In genomic region chr17:5365992-5366398, GRCm38 (mm10) we compare ENCODE assay signal across 22 mouse cellular contexts. TPM values are rescaled to one million over a fixed set of nuclear protein-coding genes. Genes with fewer than 3 reads are reported as not detected.
A peak's percentile ranks its signal among the peaks of the same experiment; 100 is the strongest.
DNase-seq lines count a peak whose midpoint lies in the region; ATAC-seq and TF ChIP-seq lines count a peak whose summit lies in the region.
"Had no signal": no experiment of that assay in that cellular context is flagged by ENCODE, and none has a peak within 500 bp of the region (broad histone marks: within the 10 kb centered on the region; RNA-seq: fewer than 3 reads in every experiment).

No protein-coding gene starts in this region.

- no peaks in the 10 kb centered on the region for H3K9me3 ChIP-seq in hindbrain, embryonic 13.5 days
- no peaks in the 10 kb centered on the region for H3K9me3 ChIP-seq in hindbrain, embryonic 11.5 days (ENCODE audit: control insufficient read depth, low read length)
- no peaks in the 10 kb centered on the region for H3K9me3 ChIP-seq in ES-Bruce4 (replicated peaks; ENCODE audit: control insufficient read depth, insufficient read depth, low read length, poor library complexity, severe bottlenecking)
- H3K9me3 ChIP-seq in intestine, postnatal 0 days (ENCODE audit: control insufficient read depth), result no peaks in the 10 kb centered on the region
- no peaks in the 10 kb centered on the region for H3K9me3 ChIP-seq in forebrain, embryonic 16.5 days (ENCODE audit: control insufficient read depth, low read length)
- H3K9me3 ChIP-seq: embryonic facial prominence, embryonic 10.5 days; kidney, embryonic 15.5 days had no signal

- WGBS in hindbrain, embryonic 13.5 days, result 53% methylated on average over 8 of the region's 8 CpGs
- 77% methylated on average over 8 of the region's 8 CpGs for WGBS in hindbrain, embryonic 11.5 days
- 31% methylated on average over 8 of the region's 8 CpGs for WGBS in intestine, postnatal 0 days
- 78% methylated on average over 8 of the region's 8 CpGs for WGBS in forebrain, embryonic 16.5 days
- 71% methylated on average over 8 of the region's 8 CpGs for WGBS in kidney, adult 2 months

- H3K27me3 ChIP-seq in hindbrain, embryonic 13.5 days, result no peaks in the 10 kb centered on the region
- H3K27me3 ChIP-seq in hindbrain, embryonic 11.5 days (ENCODE audit: control insufficient read depth, insufficient read depth, low read length), result no peaks in the 10 kb centered on the region
- no peaks in the 10 kb centered on the region for H3K27me3 ChIP-seq in ES-Bruce4 (ENCODE audit: control insufficient read depth, insufficient read depth, low read length, poor library complexity, severe bottlenecking)
- no peaks in the 10 kb centered on the region for H3K27me3 ChIP-seq in intestine, postnatal 0 days (replicated peaks; ENCODE audit: control insufficient read depth, insufficient read depth, low read length)
- H3K27me3 ChIP-seq in forebrain, embryonic 16.5 days (replicated peaks; ENCODE audit: control insufficient read depth, insufficient read depth, low read length), result no peaks in the 10 kb centered on the region
- H3K27me3 ChIP-seq in kidney, adult 2 months (replicated peaks; ENCODE audit: control insufficient read depth, insufficient read depth, low read length), result no peaks in the 10 kb centered on the region
- H3K27me3 ChIP-seq: kidney, embryonic 15.5 days; limb, embryonic 12.5 days had no signal

- DNase-seq in hindbrain, embryonic 11.5 days (ENCODE audit: low spot score), result no peak
- DNase-seq in brain, embryonic 14.5 days (ENCODE audit: low read depth), result peak; percentile 16
- DNase-seq in kidney, adult 2 months, result no peak
- DNase-seq in cerebellum, adult 18-20 months, result no peak
- DNase-seq: adrenal gland, postnatal 25 days; cerebellum, adult 9-11 months; forebrain, postnatal 0 days; gastrocnemius, adult 2 months; heart, adult 11 months; heart, postnatal 4 days; retina, postnatal 1 day; thymus, adult 18-20 months had no signal

- no peak overlapping the region for H3K4me2 ChIP-seq in hindbrain, embryonic 13.5 days
- no peak overlapping the region for H3K4me2 ChIP-seq in hindbrain, embryonic 11.5 days (replicated peaks; ENCODE audit: low read depth, low read length)
- no peak overlapping the region for H3K4me2 ChIP-seq in intestine, postnatal 0 days (replicated peaks; ENCODE audit: low read depth)
- H3K4me2 ChIP-seq in forebrain, embryonic 16.5 days (ENCODE audit: low read length), result no peak overlapping the region
- H3K4me2 ChIP-seq: kidney, embryonic 15.5 days; limb, embryonic 12.5 days had no signal

- ATAC-seq in hindbrain, embryonic 13.5 days (ENCODE audit: low FRiP score), result 0 out of 2 replicates have a peak, but pooled peaks have one; percentile 26
- no peak for ATAC-seq in hindbrain, embryonic 11.5 days (ENCODE audit: low FRiP score)
- peak; percentile 84 for ATAC-seq in intestine, postnatal 0 days
- ATAC-seq in forebrain, embryonic 16.5 days, result no peak
- ATAC-seq: forebrain, postnatal 0 days; lung, postnatal 0 days had no signal

- no peak overlapping the region for H3K4me3 ChIP-seq in hindbrain, embryonic 13.5 days
- no peak overlapping the region for H3K4me3 ChIP-seq in hindbrain, embryonic 11.5 days (ENCODE audit: low read depth, low read length)
- H3K4me3 ChIP-seq in ES-Bruce4 (ENCODE audit: low read depth, low read length), result peak overlapping the region; percentile 14; the same call in 1 of the 2 replicates
- no peak overlapping the region for H3K4me3 ChIP-seq in intestine, postnatal 0 days (ENCODE audit: low read depth, low read length)
- no peak overlapping the region for H3K4me3 ChIP-seq in forebrain, embryonic 16.5 days (replicated peaks; ENCODE audit: low read length)
- H3K4me3 ChIP-seq in kidney, adult 2 months (ENCODE audit: insufficient read depth, low read depth, low read length), result no peak overlapping the region
- H3K4me3 ChIP-seq: embryonic facial prominence, embryonic 10.5 days; gastrocnemius, adult 2 months; kidney, embryonic 15.5 days; limb, embryonic 12.5 days had no signal

- peaks cover 19% of the 10 kb centered on the region for H3K4me1 ChIP-seq in hindbrain, embryonic 13.5 days (replicated peaks)
- H3K4me1 ChIP-seq in hindbrain, embryonic 11.5 days (replicated peaks; ENCODE audit: control insufficient read depth, insufficient read depth, low read length), result no peaks in the 10 kb centered on the region
- H3K4me1 ChIP-seq in ES-Bruce4 (ENCODE audit: control insufficient read depth, insufficient read depth, low read length), result peaks cover 2% of the 10 kb centered on the region
- H3K4me1 ChIP-seq in intestine, postnatal 0 days (replicated peaks; ENCODE audit: control insufficient read depth, insufficient read depth, low read length), result no peaks in the 10 kb centered on the region
- no peaks in the 10 kb centered on the region for H3K4me1 ChIP-seq in forebrain, embryonic 16.5 days (replicated peaks; ENCODE audit: control insufficient read depth, insufficient read depth, low read length)
- H3K4me1 ChIP-seq in kidney, adult 2 months (ENCODE audit: control insufficient read depth, insufficient read depth, low read length), result peaks cover 4% of the 10 kb centered on the region
- H3K4me1 ChIP-seq: embryonic facial prominence, embryonic 10.5 days had no signal

- no peak for TF ChIP-seq CTCF in ES-Bruce4 (IDR thresholded peaks at IDR 0.05; ENCODE audit: low read depth, low read length)
- no peak for TF ChIP-seq CTCF in brain, embryonic 14.5 days (IDR thresholded peaks at IDR 0.05; ENCODE audit: borderline replicate concordance, extremely low read depth, insufficient read depth, insufficient read length)
- peak; percentile 38 for TF ChIP-seq CTCF in intestine, postnatal 0 days (IDR thresholded peaks at IDR 0.05; ENCODE audit: low read depth)
- TF ChIP-seq CTCF in kidney, adult 2 months (conservative IDR thresholded peaks at IDR 0.05; ENCODE audit: insufficient read depth, insufficient read length, low read depth, low read length), result no peak

- TF ChIP-seq EP300 in ES-Bruce4 (IDR thresholded peaks at IDR 0.05; ENCODE audit: insufficient read depth, low read depth, low read length), result no peak

- no peaks in the 10 kb centered on the region for H3K36me3 ChIP-seq in hindbrain, embryonic 13.5 days
- no peaks in the 10 kb centered on the region for H3K36me3 ChIP-seq in hindbrain, embryonic 11.5 days (ENCODE audit: control insufficient read depth, insufficient read depth, low read length)
- H3K36me3 ChIP-seq in ES-Bruce4 (ENCODE audit: control insufficient read depth, insufficient read depth, low read length, poor library complexity, severe bottlenecking), result no peaks in the 10 kb centered on the region
- no peaks in the 10 kb centered on the region for H3K36me3 ChIP-seq in intestine, postnatal 0 days (ENCODE audit: control insufficient read depth, insufficient read depth)
- no peaks in the 10 kb centered on the region for H3K36me3 ChIP-seq in forebrain, embryonic 16.5 days (ENCODE audit: control insufficient read depth, insufficient read depth)
- no peaks in the 10 kb centered on the region for H3K36me3 ChIP-seq in kidney, adult 2 months (ENCODE audit: control insufficient read depth, insufficient read depth, low read length)
- H3K36me3 ChIP-seq: embryonic facial prominence, embryonic 10.5 days; kidney, embryonic 15.5 days; limb, embryonic 12.5 days had no signal

- no peak for TF ChIP-seq POLR2A in ES-Bruce4 (IDR thresholded peaks at IDR 0.05; ENCODE audit: insufficient read depth, low read length)
- no peak for TF ChIP-seq POLR2A in brain, embryonic 14.5 days (IDR thresholded peaks at IDR 0.05; ENCODE audit: borderline replicate concordance, extremely low read depth, insufficient read depth, insufficient read length, poor library complexity, severe bottlenecking)
- no peak for TF ChIP-seq POLR2A in kidney, adult 2 months (IDR thresholded peaks at IDR 0.05; ENCODE audit: low read depth, low read length)

- 0 out of 2 replicates have a peak overlapping the region, but pooled peaks have one; percentile 36 for H3K27ac ChIP-seq in hindbrain, embryonic 13.5 days
- no peak overlapping the region for H3K27ac ChIP-seq in hindbrain, embryonic 11.5 days (ENCODE audit: low read depth, low read length)
- H3K27ac ChIP-seq in ES-Bruce4 (ENCODE audit: insufficient read depth, low read length), result no peak overlapping the region
- no peak overlapping the region for H3K27ac ChIP-seq in intestine, postnatal 0 days (ENCODE audit: low read depth, low read length)
- H3K27ac ChIP-seq in forebrain, embryonic 16.5 days (ENCODE audit: low read length), result no peak overlapping the region
- no peak overlapping the region for H3K27ac ChIP-seq in kidney, adult 2 months (ENCODE audit: insufficient read depth, low read depth, low read length)
- H3K27ac ChIP-seq: embryonic facial prominence, embryonic 10.5 days; gastrocnemius, adult 2 months; kidney, embryonic 15.5 days; limb, embryonic 12.5 days; liver, embryonic 14.5 days had no signal

- no peak overlapping the region for H3K9ac ChIP-seq in hindbrain, embryonic 13.5 days
- no peak overlapping the region for H3K9ac ChIP-seq in hindbrain, embryonic 11.5 days (ENCODE audit: low read depth, low read length)
- H3K9ac ChIP-seq in ES-Bruce4 (ENCODE audit: low read depth, poor library complexity, severe bottlenecking), result no peak overlapping the region
- H3K9ac ChIP-seq in intestine, postnatal 0 days (ENCODE audit: low read depth, low read length), result no peak overlapping the region
- H3K9ac ChIP-seq in forebrain, embryonic 16.5 days (replicated peaks; ENCODE audit: low read depth, low read length), result no peak overlapping the region
- H3K9ac ChIP-seq: forebrain, postnatal 0 days; kidney, embryonic 15.5 days; limb, embryonic 12.5 days; liver, embryonic 14.5 days had no signal

RNA-seq across cellular contexts. Expression of gene Ldhal6b, which starts 52.6 kb away (rescaled TPM):
- polyA plus RNA-seq in hindbrain, embryonic 13.5 days (2015; fragmentation: Nextera tagmentation; extraction: Ambion mirVana), result 0.18 TPM in 1 of 2 replicates, not detected in the other
- not detected in 2 replicates for polyA plus RNA-seq in hindbrain, embryonic 11.5 days (2014; fragmentation: Nextera tagmentation; extraction: Ambion mirVana)
- polyA plus RNA-seq in ES-Bruce4 (2011; ENCODE audit: insufficient read depth, insufficient read length, low read depth, missing spikeins), result 1.1 and 1.3 TPM in 2 replicates
- 0.57 and 0.86 TPM in 2 replicates for polyA plus RNA-seq in brain, embryonic 14.5 days (2012; rRNA removed)
- polyA plus RNA-seq in intestine, postnatal 0 days (2015; fragmentation: Nextera tagmentation; extraction: Ambion mirVana), result not detected in 2 replicates
- polyA plus RNA-seq in forebrain, embryonic 16.5 days (2015; fragmentation: Nextera tagmentation; extraction: Ambion mirVana), result not detected in 2 replicates
- 0.27 and 0.62 TPM in 2 replicates for polyA plus RNA-seq in kidney, adult 2 months (2012; rRNA removed)
- polyA plus RNA-seq: embryonic facial prominence, embryonic 10.5 days; forebrain, postnatal 0 days; heart, embryonic 14.5 days; kidney, embryonic 15.5 days; limb, embryonic 12.5 days; lung, postnatal 0 days had no signal

Comparison
In these comparisons a context has a peak if more than half of its experiments do, and no peak if none do; other contexts are left out.
1. ATAC-seq: peak in hindbrain, embryonic 13.5 days (single experiment) and intestine, postnatal 0 days (single experiment); none in hindbrain, embryonic 11.5 days (single experiment) and forebrain, embryonic 16.5 days (single experiment).